Mouse (Mus musculus) olfactory bulb, adult 2 months (tissue): ENCODE data around the gene Msx3.

Experiments used
- CTCF ChIP-seq: fragments of 200-500 bp; IDR thresholded peaks from 2 replicates; pipeline ENCODE4 v1.5.1; 2012; ENCODE audit warnings: low read depth, mild to moderate bottlenecking, low read length, moderate library complexity; ENCODE audit not compliant: insufficient read depth
- POLR2A ChIP-seq: fragments of 200-500 bp; IDR thresholded peaks from 2 replicates; pipeline ENCODE4 v1.6.1; 2012; ENCODE audit warnings: mild to moderate bottlenecking, low read depth, low read length, moderate library complexity; ENCODE audit not compliant: insufficient read depth

GRCm38 (mm10) chr7:140070042-140070711 is 21.3 kb upstream of the Msx3 start:
- TF ChIP-seq CTCF = no peak
- no peak for TF ChIP-seq POLR2A
